Mouse (Mus musculus) left cerebral cortex, postnatal 4 days (tissue): Measurements from ENCODE around the gene Gtf2a2. TPM values are rescaled to one million over a fixed set of nuclear protein-coding genes. Genes with fewer than 3 reads are reported as not detected.

Source experiments
- DNase-seq: peaks from one replicate; pipeline ENCODE4 v3.0.0-alpha.2; 2022
- intact Hi-C: fragments of 180-260 bp; cut with DNase I; formaldehyde crosslinking; loops from one replicate; pipeline ENCODE4 v1.15.1; 2025
- total RNA-seq, 2 experiments: library from RNA; stranded (reverse); gene quantifications; 2 replicates each; pipeline ENCODE4 v1.2.3; 2021

Gene Gtf2a2
- total RNA-seq, 2 experiments from 2014 or later: 88.7 to 91.6 TPM

DNA sequence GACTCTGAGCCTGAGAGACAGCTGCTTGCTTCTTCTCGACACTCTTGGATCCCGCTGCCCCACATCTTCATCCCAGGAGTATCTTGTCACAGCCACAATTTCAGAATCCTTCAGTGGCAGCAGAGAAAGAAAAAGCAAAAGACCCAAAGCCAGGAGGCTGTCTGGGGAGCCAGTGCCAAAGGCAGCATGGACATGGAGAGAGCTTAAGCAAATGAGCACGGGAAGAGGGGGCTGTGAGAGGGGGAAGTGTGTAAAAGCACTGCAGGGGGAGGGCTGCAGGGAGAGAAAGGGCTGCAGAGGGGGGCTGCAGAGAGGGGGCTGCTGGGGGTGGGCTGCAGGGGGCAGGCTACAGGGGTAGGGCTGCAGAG is 37.0 kb downstream of the Gtf2a2 start:
- intact Hi-C loops: no loop called here
- DNase-seq: no peak

DNA sequence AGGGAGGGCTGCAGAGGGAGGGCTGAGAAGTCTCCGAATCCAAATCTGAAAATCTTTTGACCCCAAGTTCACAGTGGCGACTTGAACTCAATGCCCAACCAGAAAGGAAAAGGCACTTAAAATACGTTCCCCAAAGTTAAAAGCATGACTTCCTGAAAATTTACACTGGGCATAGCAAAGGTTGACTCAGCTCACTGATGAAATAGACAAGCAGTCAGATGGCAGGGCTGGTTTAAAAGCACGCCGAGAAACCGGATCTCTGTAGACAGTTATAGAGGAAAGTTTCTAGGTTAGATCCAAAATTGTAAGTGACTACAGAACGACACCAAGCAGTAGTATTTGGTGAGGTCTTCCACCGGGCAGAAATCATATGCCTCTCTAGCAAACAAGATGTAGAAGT is 37.5 kb downstream of the Gtf2a2 start:
- intact Hi-C loops: no loop called here
- DNase-seq: no peak

DNA sequence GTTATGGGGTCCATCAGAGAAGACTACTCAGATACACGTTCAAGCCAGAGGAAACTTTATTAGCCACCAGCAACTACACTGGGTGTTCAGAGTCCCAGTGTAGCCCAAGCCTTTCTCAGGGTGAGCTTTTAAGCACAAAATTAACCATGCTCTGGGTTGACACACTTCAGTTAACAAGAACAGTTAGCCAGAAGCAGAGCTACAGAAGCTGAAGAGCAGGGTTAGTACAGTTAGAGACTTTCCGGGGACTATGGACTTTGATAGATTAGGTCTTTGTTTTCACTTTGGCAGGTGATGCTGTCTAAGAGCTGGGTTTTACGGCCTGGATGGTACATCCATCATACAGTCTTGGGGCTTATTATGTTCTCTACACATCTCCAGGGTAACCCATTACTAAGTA is 40.4 kb downstream of the Gtf2a2 start:
- no peak for DNase-seq
- intact Hi-C loops: no loop called here

DNA sequence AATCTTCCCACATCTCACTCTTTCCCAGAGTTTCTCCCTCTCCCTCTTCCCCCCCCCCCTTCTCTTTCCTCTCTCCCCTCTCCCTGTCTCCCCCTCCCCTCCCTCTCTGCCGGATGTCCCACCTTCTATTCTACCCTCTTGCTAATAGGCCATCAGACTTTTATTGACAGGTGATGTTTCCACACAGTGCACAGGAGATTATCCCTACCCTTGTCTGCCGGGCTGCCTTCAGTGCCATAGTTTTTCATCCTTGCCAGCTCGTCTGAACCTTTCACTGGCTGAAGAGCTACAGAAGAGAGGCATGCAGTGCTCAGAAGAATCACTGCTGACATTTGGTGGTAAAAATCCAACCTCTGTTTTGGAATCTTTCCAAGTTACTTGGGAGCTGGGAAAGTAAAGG is 41.1 kb downstream of the Gtf2a2 start:
- no peak for DNase-seq
- intact Hi-C loops: no loop called here

DNA sequence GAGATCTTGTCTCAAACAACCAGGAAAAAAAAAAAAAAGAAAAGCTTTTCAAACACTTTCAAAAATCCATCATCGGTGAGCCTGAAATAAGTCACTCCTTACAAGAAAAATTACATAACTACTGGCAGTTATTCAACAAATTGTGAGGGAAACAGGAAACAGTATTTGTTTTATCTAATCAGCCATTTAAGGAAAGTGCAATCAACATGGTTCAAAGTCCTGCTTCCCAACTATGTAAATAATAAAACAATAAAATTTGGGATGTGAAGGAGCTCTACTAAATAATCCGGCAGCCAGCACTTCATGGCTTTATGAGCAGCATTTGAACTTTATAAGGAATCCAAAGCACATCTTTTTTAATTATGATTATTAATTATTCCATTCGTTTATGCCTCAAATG is 49.7 kb downstream of the Gtf2a2 start:
- intact Hi-C loops: no loop called here
- DNase-seq: no peak

DNA sequence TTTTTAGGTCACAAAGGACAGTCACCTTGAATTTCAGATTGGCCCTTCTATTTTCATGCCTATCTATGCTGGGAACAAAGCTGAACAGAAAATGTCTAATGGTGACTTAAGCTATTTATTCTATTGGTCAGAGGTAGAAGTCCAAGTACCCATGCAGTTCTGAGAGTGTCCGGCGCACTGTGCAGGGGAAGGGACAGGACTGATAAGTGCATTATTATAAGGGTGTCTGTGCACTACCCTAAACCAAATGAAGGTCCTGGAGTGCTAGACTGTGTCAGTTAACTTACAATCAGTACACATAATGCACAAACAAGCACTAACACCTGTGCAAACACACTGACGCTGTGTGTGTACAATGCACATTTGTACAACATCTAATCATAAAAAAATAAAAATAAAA is 55.1 kb downstream of the Gtf2a2 start:
- no peak for DNase-seq
- intact Hi-C loops: no loop called here

DNA sequence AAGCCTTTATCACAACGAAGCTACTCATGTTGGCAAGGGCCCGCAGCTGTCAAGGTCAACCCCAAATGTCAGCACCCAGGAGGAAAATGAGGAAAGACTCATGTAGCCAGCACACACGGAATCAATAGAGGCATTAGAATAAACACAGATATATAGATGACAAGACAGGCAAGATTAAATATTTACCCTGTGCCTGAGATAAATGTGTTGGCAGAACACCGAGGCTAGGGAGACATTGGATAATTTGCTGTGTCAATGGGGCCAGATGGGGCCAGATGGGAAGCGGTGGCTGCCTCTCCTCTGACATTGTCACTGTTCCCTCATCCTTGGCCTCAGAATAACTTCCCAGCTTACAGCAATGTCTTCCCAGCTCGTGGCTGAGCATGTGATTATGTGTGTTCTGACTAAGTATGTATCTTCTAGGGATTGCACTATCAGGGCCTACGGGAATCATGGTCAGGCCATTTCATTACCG is 57.6 kb downstream of the Gtf2a2 start:
- no peak for DNase-seq
- intact Hi-C loops: loop anchor here (1.0 kb wide), 1 partner anchor 40 kb away; no protein-coding TSS in a partner anchor

DNA sequence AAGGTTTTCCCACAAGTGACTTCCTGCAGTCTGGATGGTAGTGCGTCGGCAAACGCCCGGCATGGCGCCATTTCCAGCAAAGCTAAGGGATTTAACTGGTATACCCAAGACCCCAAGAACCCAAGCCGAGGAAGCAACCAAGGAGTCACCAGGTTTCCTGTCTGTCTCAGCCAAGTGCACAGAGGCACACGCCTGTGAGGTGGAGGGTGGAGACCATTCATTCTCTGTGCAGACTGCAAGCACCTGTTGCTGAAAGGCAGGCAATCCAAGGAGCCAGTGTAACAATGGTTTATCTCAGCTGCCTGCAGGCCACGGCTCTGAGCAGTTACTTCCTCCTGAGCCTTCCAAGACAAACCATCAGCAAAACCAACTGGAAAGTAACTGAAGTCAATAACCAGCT is 60.0 kb downstream of the Gtf2a2 start:
- no peak for DNase-seq
- intact Hi-C loops: no loop called here

Other genes with a start within 250 kb of the Gtf2a2 start
- 10 to 100 TPM; 64.0 to 67.1 TPM for gene Bnip2, start 23.1 kb upstream of the Gtf2a2 start, total RNA-seq
- not detected for gene Gcnt3, start 25.5 kb downstream of the Gtf2a2 start, total RNA-seq
- gene Fam81a, start 130.0 kb downstream of the Gtf2a2 start, total RNA-seq: 10 to 100 TPM; 61.8 to 65.9 TPM
- 1 to 10 TPM; 5.2 to 6.1 TPM for gene Myo1e, start 194.8 kb downstream of the Gtf2a2 start, total RNA-seq